Mouse (Mus musculus) CH12.LX (cell line): ENCODE data around the gene Stx5a.

Experiments used
- CTCF ChIP-seq, 2 experiments: IDR thresholded peaks in 1 of 2; conservative IDR thresholded peaks in 1 of 2; 2 replicates each; pipeline ENCODE4 v1.5.1; 2011 to 2012; ENCODE audit warnings: low read depth in 2 of 2, low read length in 2 of 2, improper control_type of control experiment in 1 of 2, inconsistent platforms in 1 of 2, mild to moderate bottlenecking in 1 of 2, moderate library complexity in 1 of 2
- E2F4 ChIP-seq: IDR thresholded peaks from 2 replicates; pipeline ENCODE4 v1.6.1; 2011; ENCODE audit warnings: low read depth, low read length, improper control_type of control experiment; ENCODE audit not compliant: insufficient replicate concordance
- EP300 ChIP-seq: IDR thresholded peaks from 2 replicates; pipeline ENCODE4 v1.6.1; 2011; ENCODE audit warnings: low read length, improper control_type of control experiment
- HCFC1 ChIP-seq: IDR thresholded peaks from 2 replicates; pipeline ENCODE4 v1.6.1; 2012; ENCODE audit warnings: low read depth, mild to moderate bottlenecking, inconsistent platforms, low read length, improper control_type of control experiment
- JUND ChIP-seq: conservative IDR thresholded peaks from 2 replicates; pipeline ENCODE4 v1.6.1; 2011; ENCODE audit warnings: low read depth, low read length, improper control_type of control experiment
- KAT2A ChIP-seq: IDR thresholded peaks from 2 replicates; pipeline ENCODE4 v1.6.1; 2012; ENCODE audit warnings: low read length, improper control_type of control experiment, inconsistent platforms; ENCODE audit not compliant: insufficient replicate concordance
- MAZ ChIP-seq: IDR thresholded peaks from 2 replicates; pipeline ENCODE4 v1.6.1; 2012; ENCODE audit warnings: low read depth, mild to moderate bottlenecking, inconsistent platforms, low read length, improper control_type of control experiment, moderate library complexity
- NRF1 ChIP-seq: IDR thresholded peaks from 2 replicates; pipeline ENCODE4 v1.6.1; 2014; ENCODE audit warnings: low read depth, mild to moderate bottlenecking, inconsistent platforms, low read length, improper control_type of control experiment, moderate library complexity
- POLR2A ChIP-seq: IDR thresholded peaks from 2 replicates; pipeline ENCODE4 v1.6.1; 2011; ENCODE audit warnings: low read depth, mild to moderate bottlenecking, improper control_type of control experiment, low read length
- RCOR1 ChIP-seq: conservative IDR thresholded peaks from 2 replicates; pipeline ENCODE4 v1.6.1; 2012; ENCODE audit warnings: low read depth, mild to moderate bottlenecking, inconsistent platforms, low read length, improper control_type of control experiment
- TBP ChIP-seq: conservative IDR thresholded peaks from 2 replicates; pipeline ENCODE4 v1.6.1; 2011; ENCODE audit warnings: low read depth, low read length, improper control_type of control experiment
- UBTF ChIP-seq: IDR thresholded peaks from 2 replicates; pipeline ENCODE4 v1.6.1; 2012; ENCODE audit warnings: low read depth, mild to moderate bottlenecking, inconsistent platforms, low read length, improper control_type of control experiment, moderate library complexity
- USF1 ChIP-seq: IDR thresholded peaks from 2 replicates; pipeline ENCODE4 v1.6.1; 2014; ENCODE audit warnings: low read depth, mild to moderate bottlenecking, inconsistent platforms, low read length, improper control_type of control experiment

DNA sequence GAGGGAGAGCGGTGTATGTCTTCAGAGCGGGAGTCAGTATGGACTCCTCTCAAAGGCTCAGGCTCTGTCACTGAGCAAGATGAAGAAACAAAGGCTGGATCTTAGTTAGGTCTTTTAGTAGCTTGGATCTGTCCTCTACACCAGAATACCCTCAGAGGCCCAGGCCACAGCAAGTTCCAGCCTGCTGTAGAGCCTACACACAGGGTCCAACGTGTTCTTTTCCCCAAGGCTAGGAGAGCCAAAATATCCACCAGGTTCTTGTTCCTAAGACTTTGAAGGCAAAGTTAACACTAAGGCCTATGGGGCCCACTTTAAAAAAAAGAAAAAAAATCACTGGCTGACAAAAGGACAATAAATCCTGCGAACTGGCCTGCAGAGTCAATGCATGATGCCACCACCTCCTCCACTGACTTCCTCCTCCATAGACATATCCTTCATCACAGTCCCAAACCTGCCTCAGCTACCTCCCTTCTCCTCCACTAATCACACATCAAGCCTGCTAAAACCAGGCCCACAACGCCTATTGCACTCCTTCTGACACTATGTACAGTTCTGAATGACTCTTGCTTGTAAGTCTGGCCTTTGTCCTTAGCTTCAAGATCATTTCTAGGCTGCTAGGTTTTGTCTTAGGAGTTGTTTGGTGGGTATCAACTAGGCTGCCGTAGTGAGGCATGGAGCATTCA, 36.0 kb upstream of the Stx5a start:
- no peak for TF ChIP-seq CTCF (conservative IDR thresholded peaks at IDR 0.05 in 1 of 2, IDR thresholded peaks at IDR 0.05 in 1 of 2; ENCODE audit: low read depth in 2 of 2, low read length in 2 of 2)
- no peak for TF ChIP-seq RCOR1
- TF ChIP-seq POLR2A = peak; percentile 45
- no peak for TF ChIP-seq KAT2A
- no peak for TF ChIP-seq EP300
- no peak for TF ChIP-seq UBTF
- no peak for TF ChIP-seq HCFC1
- TF ChIP-seq NRF1 = no peak
- TF ChIP-seq E2F4 = no peak
- no peak for TF ChIP-seq USF1
- no peak for TF ChIP-seq JUND
- no peak for TF ChIP-seq MAZ
- TF ChIP-seq TBP = no peak
